Mouse (Mus musculus): ENCODE results near the gene Gm12887. TPM values are rescaled to one million over a fixed set of nuclear protein-coding genes. Genes with fewer than 3 reads are reported as not detected.

Gene Gm12887
- polyA plus RNA-seq (2016; fragmentation: Nextera tagmentation; extraction: Ambion mirVana), result not detected in 2 replicates

- H3K4me2 ChIP-seq, result no peak within 1 kb of the TSS
- H3K9me3 ChIP-seq (replicated peaks), result peaks cover 56% of the 10 kb centered on the region
- no peaks in the 10 kb centered on the region for H3K36me3 ChIP-seq
- H3K27ac ChIP-seq (ENCODE audit: poor library complexity, severe bottlenecking), result no peak within 1 kb of the TSS
- no peaks in the 10 kb centered on the region for H3K27me3 ChIP-seq (replicated peaks)
- H3K4me1 ChIP-seq (replicated peaks), result no peaks in the 10 kb centered on the region
- ATAC-seq (ENCODE audit: insufficient number of reproducible peaks, low FRiP score), result no peak
- H3K4me3 ChIP-seq, result no peak within 1 kb of the TSS
- 45% methylated on average over 2 of the region's 2 CpGs for WGBS
- no peak within 1 kb of the TSS for H3K9ac ChIP-seq
These were observed at the start of gene Gm12887 for GRCm38 (mm10) chr4:121622003-121622402. TSS of gene Gm12887 (minus strand) at chr4:121622103.

- Histone ChIP-seq H3K27me3 (replicated peaks) (no peaks in the 10 kb centered on the region), H3K27ac (ENCODE audit: poor library complexity, severe bottlenecking) (no peak overlapping the region), H3K4me2 (no peak overlapping the region), H3K4me3 (no peak overlapping the region), H3K36me3 (no peaks in the 10 kb centered on the region), H3K4me1 (replicated peaks) (no peaks in the 10 kb centered on the region), H3K9me3 (replicated peaks) (peaks cover 20% of the 10 kb centered on the region), H3K9ac (no peak overlapping the region)
- no peak for ATAC-seq (ENCODE audit: insufficient number of reproducible peaks, low FRiP score)
- 63% methylated on average over 1 of the region's 1 CpGs for WGBS
These were observed 35.1 kb upstream of the Gm12887 start for GRCm38 (mm10) chr4:121657040-121657439.

Other genes starting within 250 kb of the Gm12887 start
- gene Gm12886, start 199.0 kb downstream of the Gm12887 start, polyA plus RNA-seq (2016; fragmentation: Nextera tagmentation; extraction: Ambion mirVana), result not detected in 2 replicates